ENCODE assay signal across 21 mouse cellular contexts in the genomic region with DNA sequence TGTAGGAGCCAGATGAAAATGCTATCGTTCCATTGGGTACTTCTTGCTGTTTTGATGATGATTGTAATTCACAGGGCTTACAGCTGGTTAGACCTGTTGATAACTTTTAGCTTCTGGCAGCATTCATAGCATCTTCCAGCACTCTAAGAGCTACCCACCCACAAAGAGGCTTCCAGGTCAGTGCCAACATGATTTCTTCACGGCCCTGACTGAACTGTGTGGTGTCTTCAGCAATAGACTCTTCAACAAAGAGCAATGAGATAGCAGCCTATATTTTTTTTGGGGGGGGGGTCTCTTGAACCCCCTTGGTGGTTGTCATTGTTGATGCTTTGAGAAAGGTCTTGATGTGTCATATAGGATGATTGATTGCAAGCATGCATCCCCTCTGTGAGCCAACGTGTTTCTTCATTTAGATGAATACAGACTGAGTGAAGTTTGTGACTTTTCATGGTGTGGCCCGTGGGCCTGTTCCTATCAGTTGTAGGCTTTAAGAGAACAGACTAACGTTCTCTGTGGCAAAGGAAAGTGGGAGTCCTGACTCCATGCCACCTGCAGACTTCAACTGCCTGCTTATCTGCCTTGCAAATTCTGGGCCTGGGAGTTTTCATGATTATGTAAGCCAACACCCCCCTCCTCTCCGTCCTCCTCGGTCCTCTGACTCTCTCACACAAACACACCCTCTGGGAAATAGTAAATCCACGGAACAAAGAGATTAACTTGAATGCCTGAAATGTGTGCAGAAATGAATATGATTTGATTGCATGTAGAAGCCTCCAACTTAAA.
DNase-seq lines count a peak whose midpoint lies in the region; ATAC-seq and TF ChIP-seq lines count a peak whose summit lies in the region.
"Had no signal": no experiment of that assay in that cellular context is flagged by ENCODE, and none has a peak within 500 bp of the region (broad histone marks: within the 10 kb centered on the region; RNA-seq: fewer than 3 reads in every experiment).

No protein-coding gene starts in this region.

- H3K27me3 ChIP-seq in stomach, embryonic 15.5 days (replicated peaks): no peaks in the 10 kb centered on the region
- H3K27me3 ChIP-seq in stomach, postnatal 0 days (ENCODE audit: control insufficient read depth, insufficient read depth, low read length): no peaks in the 10 kb centered on the region
- H3K27me3 ChIP-seq in liver, embryonic 12.5 days (replicated peaks): no peaks in the 10 kb centered on the region
- H3K27me3 ChIP-seq: forebrain, embryonic 12.5 days; hindbrain, embryonic 12.5 days; megakaryocyte, embryonic 14.5 days; neural tube, embryonic 13.5 days had no signal

- WGBS in stomach, embryonic 15.5 days: 50% methylated on average over 8 of the region's 8 CpGs
- 51% methylated on average over 8 of the region's 8 CpGs for WGBS in stomach, postnatal 0 days
- WGBS in liver, embryonic 12.5 days (ENCODE audit: insufficient replicate concordance): 29% methylated on average over 8 of the region's 8 CpGs

- H3K4me3 ChIP-seq in stomach, embryonic 15.5 days (replicated peaks): no peak overlapping the region
- H3K4me3 ChIP-seq in stomach, postnatal 0 days (ENCODE audit: low read depth, low read length): no peak overlapping the region
- no peak overlapping the region for H3K4me3 ChIP-seq in liver, embryonic 12.5 days
- H3K4me3 ChIP-seq: embryonic facial prominence, embryonic 10.5 days; forebrain, embryonic 12.5 days; hindbrain, embryonic 12.5 days; megakaryocyte, embryonic 14.5 days; neural tube, embryonic 13.5 days had no signal

- no peak overlapping the region for H3K4me2 ChIP-seq in stomach, embryonic 15.5 days
- H3K4me2 ChIP-seq in stomach, postnatal 0 days (replicated peaks; ENCODE audit: low read depth): no peak overlapping the region
- H3K4me2 ChIP-seq in liver, embryonic 12.5 days: peak overlapping the region; percentile 37
- H3K4me2 ChIP-seq: forebrain, embryonic 12.5 days; hindbrain, embryonic 12.5 days; neural tube, embryonic 13.5 days had no signal

- no peaks in the 10 kb centered on the region for H3K36me3 ChIP-seq in stomach, embryonic 15.5 days
- no peaks in the 10 kb centered on the region for H3K36me3 ChIP-seq in stomach, postnatal 0 days (ENCODE audit: control insufficient read depth, insufficient read depth, low read length)
- H3K36me3 ChIP-seq in liver, embryonic 12.5 days: peaks cover 22% of the 10 kb centered on the region
- H3K36me3 ChIP-seq: forebrain, embryonic 12.5 days; hindbrain, embryonic 12.5 days; neural tube, embryonic 13.5 days had no signal

- no peak for TF ChIP-seq EP300 in stomach, postnatal 0 days (optimal IDR thresholded peaks at IDR 0.05)

- H3K9ac ChIP-seq in stomach, embryonic 15.5 days: no peak overlapping the region
- H3K9ac ChIP-seq in stomach, postnatal 0 days (ENCODE audit: low read length): no peak overlapping the region
- peak overlapping the region; percentile 55 for H3K9ac ChIP-seq in liver, embryonic 12.5 days
- H3K9ac ChIP-seq: forebrain, embryonic 12.5 days; hindbrain, embryonic 12.5 days; neural tube, embryonic 13.5 days had no signal

- H3K4me1 ChIP-seq in stomach, embryonic 15.5 days: no peaks in the 10 kb centered on the region
- no peaks in the 10 kb centered on the region for H3K4me1 ChIP-seq in stomach, postnatal 0 days (replicated peaks; ENCODE audit: control insufficient read depth, insufficient read depth)
- peaks cover 71% of the 10 kb centered on the region for H3K4me1 ChIP-seq in liver, embryonic 12.5 days
- H3K4me1 ChIP-seq: hindbrain, embryonic 12.5 days; neural tube, embryonic 13.5 days had no signal

- DNase-seq in frontal cortex, adult 2 months (ENCODE audit: extremely low spot score in 1 of 2, low spot score in 1 of 2): no peak
- no peak for DNase-seq in stomach, postnatal 0 days (ENCODE audit: low spot score)
- no peak for DNase-seq in thymus, adult 18-20 months
- no peak for DNase-seq in ovary, postnatal 14 days (ENCODE audit: low spot score)
- DNase-seq: adrenal gland, adult 8-10 months; cerebellum, adult 2 months; gastrocnemius, postnatal 14 days; left cerebral cortex, postnatal 4 days; lung, adult 18-20 months; lung, postnatal 14 days; right cerebral cortex, postnatal 25 days had no signal

- no peak overlapping the region for H3K27ac ChIP-seq in stomach, embryonic 15.5 days
- H3K27ac ChIP-seq in stomach, postnatal 0 days (replicated peaks): no peak overlapping the region
- H3K27ac ChIP-seq in liver, embryonic 12.5 days: peak overlapping the region; percentile 75
- H3K27ac ChIP-seq: embryonic facial prominence, embryonic 10.5 days; forebrain, embryonic 12.5 days; hindbrain, embryonic 12.5 days; neural tube, embryonic 13.5 days had no signal

- TF ChIP-seq CTCF in stomach, postnatal 0 days (IDR thresholded peaks at IDR 0.05; ENCODE audit: low read depth): no peak

- H3K9me3 ChIP-seq in stomach, embryonic 15.5 days: no peaks in the 10 kb centered on the region
- H3K9me3 ChIP-seq in stomach, postnatal 0 days (ENCODE audit: control insufficient read depth, low read length): no peaks in the 10 kb centered on the region
- H3K9me3 ChIP-seq in liver, embryonic 12.5 days (replicated peaks): no peaks in the 10 kb centered on the region
- H3K9me3 ChIP-seq: embryonic facial prominence, embryonic 10.5 days; forebrain, embryonic 12.5 days; hindbrain, embryonic 12.5 days; megakaryocyte, embryonic 14.5 days; neural tube, embryonic 13.5 days had no signal

- 0 out of 2 replicates have a peak, but pooled peaks have one; percentile 20 for ATAC-seq in frontal cortex, adult (ENCODE audit: low TSS enrichment)
- peak; percentile 38; the same call in 1 of the 2 replicates for ATAC-seq in stomach, embryonic 15.5 days (ENCODE audit: insufficient read depth, low FRiP score, low read depth)
- no peak for ATAC-seq in stomach, postnatal 0 days (ENCODE audit: low FRiP score, low TSS enrichment)
- peak; percentile 58 for ATAC-seq in liver, embryonic 12.5 days
- ATAC-seq in megakaryocyte-erythroid progenitor cell, adult 5-6 weeks (replicated peaks; ENCODE audit: low FRiP score, low TSS enrichment, poor library complexity, severe bottlenecking): peak; percentile 51
- ATAC-seq: inflammation-experienced regulatory T-cells, adult 6 months had no signal
